Mouse (Mus musculus) gastrocnemius, postnatal 25 days (tissue): ENCODE results near the gene Zar1l. TPM values are rescaled to one million over a fixed set of nuclear protein-coding genes. Genes with fewer than 3 reads are reported as not detected.

ENCODE experiments used
- DNase-seq: peaks from one replicate; pipeline ENCODE4 v3.0.0; 2022
- total RNA-seq, 2 experiments: library from RNA; stranded (reverse); gene quantifications; 1 replicate in 1 of 2; 2 replicates in 1 of 2; pipeline ENCODE4 v1.2.3; 2021

The Zar1l gene
- total RNA-seq, 2 experiments from 2014 or later = not detected

DNA sequence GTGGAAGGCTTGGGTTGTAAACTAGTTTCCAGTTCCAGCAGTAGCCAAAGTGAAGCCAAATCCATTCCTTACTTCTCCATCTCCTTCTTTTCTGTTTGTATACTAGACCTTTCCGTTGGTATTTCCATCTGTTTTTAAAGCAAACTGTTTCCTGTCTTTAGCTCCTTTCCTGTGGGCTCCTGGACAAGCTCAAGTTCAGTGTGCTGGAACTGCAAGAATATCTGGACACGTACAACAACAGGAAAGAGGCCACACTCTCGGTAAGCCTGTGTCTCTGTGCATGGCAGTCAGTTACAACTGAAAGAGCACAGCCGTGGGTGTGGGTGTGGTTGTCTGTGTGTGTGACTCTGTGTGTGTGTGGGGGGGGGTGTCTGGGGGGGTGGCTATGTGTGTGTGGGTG is 39.4 kb downstream of the Zar1l start:
- DNase-seq = no peak

DNA sequence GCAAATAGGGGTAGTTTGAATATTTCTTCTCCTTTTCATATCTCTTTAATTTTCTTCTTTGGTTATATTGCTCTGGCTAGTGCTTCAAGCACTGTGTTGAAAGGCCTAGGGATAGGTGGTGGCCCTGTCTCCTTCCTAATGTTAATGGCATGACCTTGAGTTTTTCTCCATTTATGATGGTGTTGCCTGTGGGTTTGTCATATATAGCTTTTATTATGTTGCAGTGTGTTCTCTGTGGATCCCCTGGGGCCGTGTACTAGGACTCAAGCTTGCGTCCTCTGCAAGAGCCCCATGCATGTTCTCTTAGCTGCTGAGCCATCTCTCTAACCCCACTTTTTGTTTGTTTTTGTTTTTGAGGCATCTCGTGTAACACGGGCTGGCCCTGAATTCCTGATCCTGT is 40.6 kb downstream of the Zar1l start:
- DNase-seq = no peak

DNA sequence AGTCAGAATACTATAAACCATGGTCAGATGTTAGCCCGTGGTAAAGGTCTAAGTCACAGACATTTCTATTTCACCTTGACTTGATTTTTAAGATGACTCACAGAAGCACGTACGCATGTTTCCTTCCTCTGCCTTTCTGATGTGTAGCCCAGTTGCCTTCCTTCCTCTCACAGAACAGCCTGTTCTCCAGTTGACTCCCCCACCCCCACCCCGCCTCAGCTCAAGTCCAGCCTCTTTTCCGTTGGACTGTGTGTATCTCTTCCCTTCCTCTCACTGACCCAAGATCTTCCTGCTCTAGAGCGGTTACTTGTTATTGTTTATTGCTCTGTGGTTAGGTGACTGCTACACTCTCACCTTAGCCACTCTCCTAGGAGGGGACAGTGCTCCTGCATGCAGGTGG is 49.5 kb downstream of the Zar1l start:
- peak; percentile 34 for DNase-seq

DNA sequence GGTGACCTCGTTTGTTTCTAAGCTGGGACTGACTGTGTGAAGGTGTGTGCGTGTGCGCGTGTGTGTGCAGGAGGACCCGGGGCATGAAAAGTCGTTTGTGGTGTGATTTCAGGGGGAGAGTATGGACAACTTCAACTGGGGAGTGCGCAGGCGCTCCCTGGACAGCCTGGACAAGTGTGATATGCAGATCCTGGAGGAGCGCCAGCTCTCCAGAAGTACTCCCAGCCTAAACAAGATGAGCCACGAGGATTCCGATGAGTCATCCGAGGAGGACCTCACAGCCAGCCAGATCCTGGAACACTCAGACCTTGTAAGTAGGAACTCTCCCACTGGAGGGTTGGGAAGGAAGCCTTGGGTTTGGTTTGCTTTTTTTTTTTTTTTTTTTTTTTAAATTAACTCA is 51.8 kb downstream of the Zar1l start:
- DNase-seq = peak; percentile 88

GRCm38 (mm10) chr5:150465218-150465617 is 52.7 kb downstream of the Zar1l start:
- DNase-seq = no peak

GRCm38 (mm10) chr5:150464721-150465120 is 53.2 kb downstream of the Zar1l start:
- DNase-seq = no peak

DNA sequence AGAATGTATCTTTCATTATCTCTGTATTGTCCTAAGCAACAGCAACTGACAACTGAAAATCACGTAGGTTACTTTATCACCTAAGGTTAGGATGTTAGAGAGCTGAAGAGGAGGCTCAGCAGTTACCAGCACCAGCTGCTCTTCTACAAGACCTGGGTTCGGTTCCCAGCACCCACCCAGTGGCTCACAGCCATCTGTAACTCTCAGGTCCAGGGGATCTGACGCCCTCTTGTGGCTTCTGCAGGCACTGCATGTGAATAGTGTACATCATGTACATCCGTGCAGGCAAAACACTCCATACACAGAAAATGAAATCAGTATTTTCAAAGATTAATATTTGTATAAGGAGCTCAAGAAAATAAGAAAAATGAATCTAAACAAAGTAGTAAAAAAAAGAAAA is 58.2 kb downstream of the Zar1l start:
- DNase-seq = no peak

GRCm38 (mm10) chr5:150457904-150458739 is 59.8 kb downstream of the Zar1l start:
- DNase-seq = no peak

DNA sequence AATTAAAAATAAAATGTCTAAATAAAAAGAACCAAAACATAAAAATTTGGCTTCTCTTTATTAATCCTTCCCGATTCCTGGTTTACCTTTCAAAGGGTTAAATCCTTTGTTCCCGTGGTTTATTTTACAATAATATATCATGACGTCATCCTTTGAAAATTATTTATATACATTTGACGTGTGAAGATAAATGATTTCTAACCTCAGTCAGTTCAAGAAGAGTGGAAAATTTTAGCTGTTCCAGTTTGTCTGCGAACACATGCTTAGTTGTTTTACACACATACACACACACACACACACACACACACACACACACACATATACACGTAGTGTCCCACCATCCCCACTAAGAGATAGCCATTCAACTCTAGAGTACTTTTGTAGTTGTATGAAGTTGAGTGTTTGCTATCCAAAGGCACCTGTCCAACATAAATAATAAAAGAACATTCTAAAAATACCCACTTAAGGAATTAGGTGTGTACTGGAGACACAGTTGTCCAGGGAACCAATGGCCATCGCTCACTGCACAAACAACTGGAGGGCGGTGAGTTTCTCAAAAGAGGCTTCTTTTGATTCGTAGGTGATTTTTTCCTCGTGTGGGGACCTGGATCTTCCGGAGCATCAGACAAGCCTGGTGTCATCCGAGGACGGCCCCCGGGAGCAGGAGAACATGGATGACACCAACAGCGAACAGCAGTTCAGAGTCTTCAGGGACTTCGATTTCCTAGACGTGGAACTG is 60.6 kb downstream of the Zar1l start:
- peak; percentile 36 for DNase-seq

Other genes starting within 250 kb of the Zar1l start
- gene Brca2, start 4.5 kb upstream of the Zar1l start, total RNA-seq = 1 to 10 TPM in 1 of 2 experiments, under 1 TPM in 1; 0.77 to 1.3 TPM
- gene N4bp2l1, start 79.0 kb upstream of the Zar1l start, total RNA-seq = 1 to 10 TPM; 2.1 to 4.0 TPM
- 10 to 100 TPM; 25.9 to 26.7 TPM for gene N4bp2l2, start 148.0 kb upstream of the Zar1l start, total RNA-seq
- gene Pds5b, start 155.6 kb upstream of the Zar1l start, total RNA-seq = 10 to 100 TPM; 15.7 to 17.2 TPM